ENCODE assay signal across 8 mouse cellular contexts in the genomic region with DNA sequence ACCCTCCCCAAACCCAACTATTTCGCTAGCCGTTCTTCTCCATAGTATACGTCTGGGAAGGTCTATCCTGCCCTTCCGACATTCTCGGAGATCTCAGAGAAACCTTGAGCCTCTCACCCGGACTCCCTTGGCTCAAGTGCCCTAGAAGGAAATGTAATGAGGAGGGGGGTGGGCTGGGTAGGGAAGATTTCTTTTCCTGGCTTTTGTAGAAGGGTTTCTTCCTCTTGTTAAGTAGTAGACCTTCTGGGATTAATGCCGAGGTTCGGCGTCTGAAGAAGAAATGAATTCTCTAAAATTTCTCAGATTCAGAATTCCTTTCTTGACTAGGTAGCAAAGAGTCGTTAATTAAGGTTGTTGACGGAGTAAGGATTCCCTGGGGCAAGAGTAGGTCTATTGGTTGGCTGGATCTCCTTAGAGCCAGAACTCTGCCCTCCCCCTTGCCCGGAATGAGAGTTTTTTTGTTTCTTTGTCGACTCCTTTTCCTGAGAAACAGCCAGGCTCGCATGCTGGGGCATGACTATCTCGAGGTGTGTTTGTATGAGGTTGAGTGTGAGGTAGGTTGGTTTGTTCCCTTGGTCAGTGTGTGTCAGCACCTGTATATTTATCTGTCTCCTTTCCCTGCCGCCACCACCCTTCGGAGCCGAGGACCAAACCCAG. TPM values are rescaled to one million over a fixed set of nuclear protein-coding genes. Genes with fewer than 3 reads are reported as not detected.
DNase-seq lines count a peak whose midpoint lies in the region; ATAC-seq and TF ChIP-seq lines count a peak whose summit lies in the region.

No protein-coding gene starts in this region.

- H3K4me1 ChIP-seq in hindbrain, embryonic 14.5 days (replicated peaks; ENCODE audit: control insufficient read depth, insufficient read depth, low read length): peaks cover 5% of the 10 kb centered on the region; the same call in 1 of the 2 replicates
- peaks cover 28% of the 10 kb centered on the region for H3K4me1 ChIP-seq in liver, embryonic 15.5 days (replicated peaks)

- peak overlapping the region; percentile 28; the same call in 1 of the 2 replicates for H3K9ac ChIP-seq in hindbrain, embryonic 14.5 days
- H3K9ac ChIP-seq in liver, embryonic 15.5 days: peak overlapping the region; percentile 40

- no peak for TF ChIP-seq POLR2A in brain, embryonic 14.5 days (IDR thresholded peaks at IDR 0.05; ENCODE audit: borderline replicate concordance, extremely low read depth, insufficient read depth, insufficient read length, poor library complexity, severe bottlenecking)

- TF ChIP-seq CTCF in brain, embryonic 14.5 days (IDR thresholded peaks at IDR 0.05; ENCODE audit: borderline replicate concordance, extremely low read depth, insufficient read depth, insufficient read length): no peak

- H3K4me3 ChIP-seq in hindbrain, embryonic 14.5 days (replicated peaks; ENCODE audit: low read length): peak overlapping the region; percentile 33
- H3K4me3 ChIP-seq in liver, embryonic 15.5 days (replicated peaks): peak overlapping the region; percentile 58

- DNase-seq in heart, adult 18-20 months: peak; percentile 39 to 58
- no peak for DNase-seq in heart, postnatal 25 days (ENCODE audit: low spot score)
- DNase-seq in brain, embryonic 14.5 days (ENCODE audit: low read depth): peak; percentile 7
- DNase-seq in hindbrain, embryonic 14.5 days (ENCODE audit: low spot score): no peak
- no peak for DNase-seq in ovary, postnatal 10 days (ENCODE audit: low spot score)
- DNase-seq in left cerebral cortex, postnatal 36 days (ENCODE audit: low spot score in 2 of 2): no peak
- DNase-seq in T-cell, adult 2 months (ENCODE audit: low spot score): no peak

- H3K9me3 ChIP-seq in hindbrain, embryonic 14.5 days (ENCODE audit: control insufficient read depth, low read length): no peaks in the 10 kb centered on the region
- no peaks in the 10 kb centered on the region for H3K9me3 ChIP-seq in liver, embryonic 15.5 days (replicated peaks)

- H3K27me3 ChIP-seq in hindbrain, embryonic 14.5 days (ENCODE audit: control insufficient read depth, insufficient read depth, low read length): peaks cover 41% of the 10 kb centered on the region
- H3K27me3 ChIP-seq in liver, embryonic 15.5 days: peaks cover 55% of the 10 kb centered on the region

- H3K27ac ChIP-seq in hindbrain, embryonic 14.5 days: no peak overlapping the region
- peak overlapping the region; percentile 73 for H3K27ac ChIP-seq in liver, embryonic 15.5 days (replicated peaks)

- WGBS in hindbrain, embryonic 14.5 days: 7% methylated on average over 18 of the region's 18 CpGs
- WGBS in liver, embryonic 15.5 days (ENCODE audit: insufficient replicate concordance): 3% methylated on average over 18 of the region's 18 CpGs

- H3K4me2 ChIP-seq in hindbrain, embryonic 14.5 days (replicated peaks): peak overlapping the region; percentile 52
- H3K4me2 ChIP-seq in liver, embryonic 15.5 days: peak overlapping the region; percentile 58

- no peak for ATAC-seq in hindbrain, embryonic 14.5 days (ENCODE audit: low FRiP score)
- no peak for ATAC-seq in liver, embryonic 15.5 days (ENCODE audit: insufficient read depth)

- H3K36me3 ChIP-seq in hindbrain, embryonic 14.5 days (replicated peaks; ENCODE audit: control insufficient read depth, insufficient read depth): no peaks in the 10 kb centered on the region
- no peaks in the 10 kb centered on the region for H3K36me3 ChIP-seq in liver, embryonic 15.5 days (replicated peaks)

- intact Hi-C loops in heart, postnatal 25 days (cut with DNase I): loop anchor here (2.0 to 5.0 kb wide), 2 partner anchors 15 to 34 kb away; no protein-coding TSS in a partner anchor
- intact Hi-C loops in left cerebral cortex, postnatal 36 days (cut with DNase I): no loop called here

RNA-seq across cellular contexts. Expression of a gene that starts 0.8 kb away (rescaled TPM):
- total RNA-seq in heart, adult 18-20 months (2021): 10 to 100 TPM; 33.3 to 34.1 TPM
- 10 to 100 TPM; 37.1 to 38.9 TPM for total RNA-seq in heart, postnatal 25 days (2021)
- 3.9 and 7.3 TPM in 2 replicates for polyA plus RNA-seq in brain, embryonic 14.5 days (2012; rRNA removed)
- polyA plus RNA-seq in hindbrain, embryonic 14.5 days (2014; fragmentation: Nextera tagmentation; extraction: Ambion mirVana): 12.8 and 14.0 TPM in 2 replicates
- 29.7 and 32.8 TPM in 2 replicates for polyA plus RNA-seq in liver, embryonic 15.5 days (2015; fragmentation: Nextera tagmentation; extraction: Ambion mirVana)
- total RNA-seq in left cerebral cortex, postnatal 36 days (2021): 1 to 10 TPM; 4.9 to 5.3 TPM

RNA-seq across cellular contexts. Expression of a gene that starts 19.5 kb away (rescaled TPM):
- 1 to 10 TPM in 1 of 2 experiments, not detected in 1; 1.6 TPM for total RNA-seq in heart, adult 18-20 months (2021)
- total RNA-seq in heart, postnatal 25 days (2021): 1 to 10 TPM; 1.2 to 1.6 TPM
- 4.6 and 7.2 TPM in 2 replicates for polyA plus RNA-seq in brain, embryonic 14.5 days (2012; rRNA removed)
- 2.4 and 3.1 TPM in 2 replicates for polyA plus RNA-seq in hindbrain, embryonic 14.5 days (2014; fragmentation: Nextera tagmentation; extraction: Ambion mirVana)
- polyA plus RNA-seq in liver, embryonic 15.5 days (2015; fragmentation: Nextera tagmentation; extraction: Ambion mirVana): 2.1 and 2.5 TPM in 2 replicates
- 1 to 10 TPM; 1.1 to 1.9 TPM for total RNA-seq in left cerebral cortex, postnatal 36 days (2021)

RNA-seq across cellular contexts. Expression of a gene that starts 27.0 kb away (rescaled TPM):
- 10 to 100 TPM; 40.1 to 42.5 TPM for total RNA-seq in heart, adult 18-20 months (2021)
- total RNA-seq in heart, postnatal 25 days (2021): 10 to 100 TPM; 38.7 to 42.6 TPM
- 242 and 259 TPM in 2 replicates for polyA plus RNA-seq in brain, embryonic 14.5 days (2012; rRNA removed)
- polyA plus RNA-seq in hindbrain, embryonic 14.5 days (2014; fragmentation: Nextera tagmentation; extraction: Ambion mirVana): 166 and 175 TPM in 2 replicates
- polyA plus RNA-seq in liver, embryonic 15.5 days (2015; fragmentation: Nextera tagmentation; extraction: Ambion mirVana): 18.6 and 21.3 TPM in 2 replicates
- total RNA-seq in left cerebral cortex, postnatal 36 days (2021): 100 to 1,000 TPM; 107 to 113 TPM

RNA-seq across cellular contexts. Expression of a gene that starts 49.4 kb away (rescaled TPM):
- total RNA-seq in heart, adult 18-20 months (2021): 1 to 10 TPM; 2.7 to 5.0 TPM
- 1 to 10 TPM; 2.7 TPM for total RNA-seq in heart, postnatal 25 days (2021)
- 0.47 and 0.52 TPM in 2 replicates for polyA plus RNA-seq in brain, embryonic 14.5 days (2012; rRNA removed)
- 0.31 and 0.71 TPM in 2 replicates for polyA plus RNA-seq in hindbrain, embryonic 14.5 days (2014; fragmentation: Nextera tagmentation; extraction: Ambion mirVana)
- 5.0 and 5.3 TPM in 2 replicates for polyA plus RNA-seq in liver, embryonic 15.5 days (2015; fragmentation: Nextera tagmentation; extraction: Ambion mirVana)
- 1 to 10 TPM; 1.7 to 1.8 TPM for total RNA-seq in left cerebral cortex, postnatal 36 days (2021)

Comparison
In these comparisons a context has a peak if more than half of its experiments do, and no peak if none do; other contexts are left out.
1. DNase-seq: peak in heart, adult 18-20 months (2 of 2) and brain, embryonic 14.5 days (single experiment); none in heart, postnatal 25 days (single experiment), hindbrain, embryonic 14.5 days (single experiment), ovary, postnatal 10 days (single experiment), left cerebral cortex, postnatal 36 days (0 of 2) and T-cell, adult 2 months (single experiment).
2. RNA of a gene that starts 0.8 kb away (total RNA-seq): 37.1 to 38.9 TPM in heart, postnatal 25 days and 33.3 to 34.1 TPM in heart, adult 18-20 months; 4.9 to 5.3 TPM in left cerebral cortex, postnatal 36 days; every median in the first group is over 4 times any median in the second.